In genomic region chr11:74648676-74649075, GRCm38 (mm10) we compare ENCODE assay signal across 8 mouse cellular contexts. TPM values are rescaled to one million over a fixed set of nuclear protein-coding genes. Genes with fewer than 3 reads are reported as not detected.
DNase-seq lines count a peak whose midpoint lies in the region; ATAC-seq and TF ChIP-seq lines count a peak whose summit lies in the region.

No protein-coding gene starts in this region.

- no peak; the same call in 1 of the 2 replicates for ATAC-seq in hindbrain, embryonic 14.5 days (ENCODE audit: low FRiP score)
- ATAC-seq in midbrain, embryonic 13.5 days = peak; percentile 35

- H3K27me3 ChIP-seq in kidney, adult 2 months (replicated peaks; ENCODE audit: control insufficient read depth, insufficient read depth, low read length) = no peaks in the 10 kb centered on the region
- H3K27me3 ChIP-seq in hindbrain, embryonic 14.5 days (ENCODE audit: control insufficient read depth, insufficient read depth, low read length) = no peaks in the 10 kb centered on the region
- no peaks in the 10 kb centered on the region for H3K27me3 ChIP-seq in midbrain, embryonic 13.5 days

- no peak for TF ChIP-seq CTCF in kidney, adult 2 months (conservative IDR thresholded peaks at IDR 0.05; ENCODE audit: insufficient read depth, insufficient read length, low read depth, low read length)

- H3K4me2 ChIP-seq in hindbrain, embryonic 14.5 days (replicated peaks) = peak overlapping the region; percentile 89
- peak overlapping the region; percentile 95 for H3K4me2 ChIP-seq in midbrain, embryonic 13.5 days (replicated peaks)

- peak overlapping the region; percentile 85 for H3K9ac ChIP-seq in hindbrain, embryonic 14.5 days
- peak overlapping the region; percentile 84 for H3K9ac ChIP-seq in midbrain, embryonic 13.5 days (replicated peaks)

- no peak for DNase-seq in kidney, adult 2 months
- DNase-seq in kidney, postnatal 25 days = no peak
- DNase-seq in hindbrain, embryonic 14.5 days (ENCODE audit: low spot score) = no peak
- no peak for DNase-seq in layer of hippocampus, adult 9-10 months (ENCODE audit: low spot score)
- no peak for DNase-seq in left cerebral cortex, adult 9 months (ENCODE audit: low spot score in 2 of 2)
- DNase-seq in kidney, postnatal 36 days = no peak

- WGBS in kidney, adult 2 months = 18% methylated on average over 1 of the region's 1 CpGs
- WGBS in hindbrain, embryonic 14.5 days = 4% methylated on average over 1 of the region's 1 CpGs
- 0% methylated on average over 1 of the region's 1 CpGs for WGBS in midbrain, embryonic 13.5 days

- peak overlapping the region; percentile 73 for H3K4me3 ChIP-seq in kidney, adult 2 months (ENCODE audit: insufficient read depth, low read depth, low read length)
- peak overlapping the region; percentile 57 for H3K4me3 ChIP-seq in brown adipose tissue, adult 24 weeks (ENCODE audit: insufficient read depth, low read depth, low read length)
- H3K4me3 ChIP-seq in hindbrain, embryonic 14.5 days (replicated peaks; ENCODE audit: low read length) = peak overlapping the region; percentile 98
- H3K4me3 ChIP-seq in midbrain, embryonic 13.5 days (replicated peaks) = peak overlapping the region; percentile 82

- no peak for TF ChIP-seq POLR2A in kidney, adult 2 months (IDR thresholded peaks at IDR 0.05; ENCODE audit: low read depth, low read length)

- H3K27ac ChIP-seq in kidney, adult 2 months (ENCODE audit: insufficient read depth, low read depth, low read length) = peak overlapping the region; percentile 97
- peak overlapping the region; percentile 90 for H3K27ac ChIP-seq in brown adipose tissue, adult 24 weeks (replicated peaks; ENCODE audit: low read depth, low read length)
- peak overlapping the region; percentile 66 for H3K27ac ChIP-seq in hindbrain, embryonic 14.5 days
- H3K27ac ChIP-seq in midbrain, embryonic 13.5 days = peak overlapping the region; percentile 59

- H3K4me1 ChIP-seq in kidney, adult 2 months (ENCODE audit: control insufficient read depth, insufficient read depth, low read length) = peaks cover 31% of the 10 kb centered on the region
- H3K4me1 ChIP-seq in brown adipose tissue, adult 24 weeks (ENCODE audit: control insufficient read depth, insufficient read depth, insufficient read length, low read length) = peaks cover 3% of the 10 kb centered on the region; the same call in 1 of the 2 replicates
- H3K4me1 ChIP-seq in hindbrain, embryonic 14.5 days (replicated peaks; ENCODE audit: control insufficient read depth, insufficient read depth, low read length) = peaks cover 38% of the 10 kb centered on the region
- peaks cover 46% of the 10 kb centered on the region for H3K4me1 ChIP-seq in midbrain, embryonic 13.5 days (replicated peaks)

- H3K9me3 ChIP-seq in hindbrain, embryonic 14.5 days (ENCODE audit: control insufficient read depth, low read length) = no peaks in the 10 kb centered on the region
- no peaks in the 10 kb centered on the region for H3K9me3 ChIP-seq in midbrain, embryonic 13.5 days

- no peaks in the 10 kb centered on the region for H3K36me3 ChIP-seq in kidney, adult 2 months (ENCODE audit: control insufficient read depth, insufficient read depth, low read length)
- H3K36me3 ChIP-seq in hindbrain, embryonic 14.5 days (replicated peaks; ENCODE audit: control insufficient read depth, insufficient read depth) = no peaks in the 10 kb centered on the region
- H3K36me3 ChIP-seq in midbrain, embryonic 13.5 days = no peaks in the 10 kb centered on the region

RNA-seq across cellular contexts. Expression of gene Cluh, which starts 0.6 kb away (rescaled TPM):
- polyA plus RNA-seq in kidney, adult 2 months (2012; rRNA removed) = 115 and 119 TPM in 2 replicates
- polyA plus RNA-seq in brown adipose tissue, adult 24 weeks (2012; ENCODE audit: insufficient read depth, insufficient read length, missing spikeins) = 126 and 174 TPM in 2 replicates
- 18.4 and 19.0 TPM in 2 replicates for polyA plus RNA-seq in hindbrain, embryonic 14.5 days (2014; fragmentation: Nextera tagmentation; extraction: Ambion mirVana)
- 12.7 and 14.2 TPM in 2 replicates for polyA plus RNA-seq in midbrain, embryonic 13.5 days (2015; fragmentation: Nextera tagmentation; extraction: Ambion mirVana)

RNA-seq across cellular contexts. Expression of gene Ccdc92b, which starts 29.3 kb away (rescaled TPM):
- 0.13 and 0.18 TPM in 2 replicates for polyA plus RNA-seq in kidney, adult 2 months (2012; rRNA removed)
- not detected in 2 replicates for polyA plus RNA-seq in brown adipose tissue, adult 24 weeks (2012; ENCODE audit: insufficient read depth, insufficient read length, missing spikeins)
- polyA plus RNA-seq in hindbrain, embryonic 14.5 days (2014; fragmentation: Nextera tagmentation; extraction: Ambion mirVana) = 3.5 and 5.0 TPM in 2 replicates
- polyA plus RNA-seq in midbrain, embryonic 13.5 days (2015; fragmentation: Nextera tagmentation; extraction: Ambion mirVana) = 1.7 and 1.8 TPM in 2 replicates

RNA-seq across cellular contexts. Expression of gene Rap1gap2, which starts 38.0 kb away (rescaled TPM):
- 24.9 and 29.4 TPM in 2 replicates for polyA plus RNA-seq in kidney, adult 2 months (2012; rRNA removed)
- 2.2 and 4.5 TPM in 2 replicates for polyA plus RNA-seq in brown adipose tissue, adult 24 weeks (2012; ENCODE audit: insufficient read depth, insufficient read length, missing spikeins)
- 11.2 and 12.0 TPM in 2 replicates for polyA plus RNA-seq in hindbrain, embryonic 14.5 days (2014; fragmentation: Nextera tagmentation; extraction: Ambion mirVana)
- 7.3 and 10.4 TPM in 2 replicates for polyA plus RNA-seq in midbrain, embryonic 13.5 days (2015; fragmentation: Nextera tagmentation; extraction: Ambion mirVana)
